Mouse (Mus musculus) lung, embryonic 15.5 days (tissue): ENCODE measurements at regions not wholly inside any gene's neighbourhood (a gene's known extent, or its start where the extent isn't known, plus 50 kb on each side); places are given as distances from the start of the nearest gene placed in this dataset.

ENCODE experiments used
- ATAC-seq: fragments of 200-750 bp; cut with Nextera tagmentation; 2 replicates; pipeline ENCODE4 v1.8.0; 2017; ENCODE audit warnings: moderate number of reproducible peaks, borderline replicate concordance; ENCODE audit not compliant: low FRiP score, low TSS enrichment; ENCODE audit errors: extremely low read depth
- H3K27ac ChIP-seq: fragments of 300-500 bp; sonication (generic); 2 replicates; pipeline ENCODE4 v1.5.1; 2015; ENCODE audit warnings: moderate library complexity, mild to moderate bottlenecking, inconsistent platforms
- H3K27me3 ChIP-seq: fragments of 300-500 bp; sonication (generic); 2 replicates; pipeline ENCODE4 v1.6.1; 2015; ENCODE audit warnings: inconsistent platforms
- H3K36me3 ChIP-seq: fragments of 300-500 bp; sonication (generic); 2 replicates; pipeline ENCODE4 v1.6.1; 2015; ENCODE audit warnings: inconsistent platforms
- H3K4me1 ChIP-seq: fragments of 300-500 bp; sonication (generic); 2 replicates; pipeline ENCODE4 v1.6.1; 2015; ENCODE audit warnings: inconsistent platforms
- H3K4me2 ChIP-seq: fragments of 300-500 bp; sonication (generic); 2 replicates; pipeline ENCODE4 v1.6.1; 2015; ENCODE audit warnings: inconsistent platforms, mild to moderate bottlenecking, moderate library complexity
- H3K4me3 ChIP-seq: fragments of 300-500 bp; sonication (generic); 2 replicates; pipeline ENCODE4 v1.5.1; 2015; ENCODE audit warnings: mild to moderate bottlenecking, inconsistent platforms
- H3K9ac ChIP-seq: fragments of 300-500 bp; sonication (generic); 2 replicates; pipeline ENCODE4 v1.6.1; 2015; ENCODE audit warnings: inconsistent platforms
- H3K9me3 ChIP-seq: fragments of 300-500 bp; sonication (generic); 2 replicates; pipeline ENCODE4 v1.6.1; 2016; ENCODE audit warnings: inconsistent platforms
- WGBS: fragments of 180-500 bp; shearing (Covaris S2); methylation state at CpG from one replicate; pipeline ENCODE4 v1.1.7; 2015; 5-methylcytosine and 5-hydroxymethylcytosine counted together

DNA sequence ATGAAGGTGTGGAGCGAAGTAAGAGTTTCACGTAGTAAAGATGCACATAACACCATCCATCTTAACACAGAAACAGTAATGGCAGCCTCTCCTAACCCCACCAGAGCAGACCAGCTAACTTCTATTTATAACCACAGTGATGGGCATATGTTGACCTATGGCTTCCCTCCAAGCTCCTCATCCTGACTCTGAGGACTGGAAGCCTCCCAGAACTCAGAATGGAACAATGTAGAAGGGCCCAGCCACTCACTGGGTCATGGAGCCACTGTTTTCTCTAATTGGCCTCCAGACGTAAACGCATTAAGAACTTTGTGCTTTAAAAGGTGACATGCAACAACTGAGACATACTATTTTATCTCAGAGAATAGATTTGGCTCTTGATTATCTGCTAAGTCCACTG is 77.0 kb downstream of the Irs2 start:
- ATAC-seq = no peak
- Histone ChIP-seq H3K4me1 (peaks cover 38% of the 10 kb centered on the region), H3K4me2 (no peak overlapping the region), H3K27ac (no peak overlapping the region), H3K9me3 (no peaks in the 10 kb centered on the region), H3K27me3 (peaks cover 63% of the 10 kb centered on the region), H3K9ac (no peak overlapping the region), H3K4me3 (no peak overlapping the region), H3K36me3 (no peaks in the 10 kb centered on the region)
- WGBS = 78% methylated on average over 4 of the region's 4 CpGs

DNA sequence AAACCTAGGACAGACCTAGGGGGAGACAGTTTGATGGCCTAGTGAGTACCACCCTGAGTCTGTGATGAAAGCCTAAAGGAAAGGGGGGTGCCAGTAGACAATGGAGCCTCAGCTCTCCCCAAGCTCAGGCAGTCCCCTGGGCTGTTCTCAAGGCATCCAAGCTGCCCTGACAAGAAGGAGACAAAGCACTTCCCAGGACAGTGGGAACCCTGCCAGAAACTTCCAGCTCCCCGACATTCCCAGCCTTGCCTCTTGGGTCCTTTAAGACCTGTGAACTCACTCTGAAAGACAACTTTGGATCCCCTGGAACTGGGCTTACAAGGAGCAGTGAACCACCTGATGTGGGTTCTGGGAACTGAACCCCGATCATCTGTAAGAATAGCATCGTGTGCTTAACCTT is 79.4 kb downstream of the Irs2 start:
- WGBS = 64% methylated on average over 3 of the region's 3 CpGs
- Histone ChIP-seq H3K36me3 (no peaks in the 10 kb centered on the region), H3K9ac (no peak overlapping the region), H3K27me3 (peaks cover 51% of the 10 kb centered on the region), H3K4me1 (peaks cover 48% of the 10 kb centered on the region), H3K4me3 (no peak overlapping the region), H3K9me3 (no peaks in the 10 kb centered on the region), H3K27ac (peak overlapping the region; percentile 51), H3K4me2 (peak overlapping the region; percentile 34)
- peak; percentile 3; the same call in 1 of the 2 replicates for ATAC-seq

DNA sequence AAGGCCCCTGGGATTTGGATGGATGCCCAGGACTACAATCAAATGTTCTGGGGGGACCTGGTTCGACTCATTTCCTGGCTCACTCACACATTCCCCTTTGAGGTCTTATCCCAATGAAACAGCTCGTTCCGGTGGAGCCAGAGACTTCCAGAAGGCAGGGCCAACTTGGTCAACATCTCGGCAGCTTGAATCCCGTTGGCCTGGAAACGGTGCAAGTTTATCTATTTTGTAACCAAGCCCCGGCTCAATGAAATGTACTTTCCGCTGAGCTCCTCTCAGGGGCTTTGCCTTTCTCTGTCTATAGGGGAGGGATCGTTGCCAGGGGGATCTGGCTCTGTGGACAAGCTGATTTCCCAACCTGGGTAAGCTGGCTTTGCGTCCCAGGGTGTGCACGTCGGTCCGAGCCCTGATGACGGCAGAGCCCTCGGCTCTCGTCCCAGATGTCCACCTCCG is 79.9 kb downstream of the Irs2 start:
- H3K4me1 ChIP-seq = peaks cover 53% of the 10 kb centered on the region

GRCm38 (mm10) chr8:10927187-10927586 is 81.1 kb downstream of the Irs2 start:
- H3K4me1 ChIP-seq = peaks cover 65% of the 10 kb centered on the region
- H3K9me3 ChIP-seq = no peaks in the 10 kb centered on the region
- no peak for ATAC-seq
- no peak overlapping the region for H3K4me3 ChIP-seq
- no peaks in the 10 kb centered on the region for H3K36me3 ChIP-seq
- H3K27ac ChIP-seq = no peak overlapping the region
- H3K27me3 ChIP-seq = peaks cover 52% of the 10 kb centered on the region
- WGBS = 70% methylated on average over 3 of the region's 3 CpGs
- H3K4me2 ChIP-seq = no peak overlapping the region
- H3K9ac ChIP-seq = no peak overlapping the region

More for the DNA sequence above, 79.9 kb downstream of the Irs2 start:
- Histone ChIP-seq H3K27me3 (peaks cover 51% of the 10 kb centered on the region), H3K4me3 (no peak overlapping the region), H3K27ac (peak overlapping the region; percentile 51), H3K9me3 (no peaks in the 10 kb centered on the region), H3K9ac (no peak overlapping the region), H3K36me3 (no peaks in the 10 kb centered on the region), H3K4me2 (peak overlapping the region; percentile 34)
- 20% methylated on average over 17 of the region's 17 CpGs for WGBS
- peak; percentile 58; the same call in 1 of the 2 replicates for ATAC-seq

- no peak overlapping the region for H3K9ac ChIP-seq
Observed at GRCm38 (mm10) chr8:10926518-10926915, 81.7 kb downstream of the Irs2 start.

GRCm38 (mm10) chr8:10925582-10926517 is 82.4 kb downstream of the Irs2 start:
- WGBS = 19% methylated on average over 18 of the region's 18 CpGs
- ATAC-seq = no peak
- H3K4me1 ChIP-seq = peaks cover 76% of the 10 kb centered on the region
- H3K4me2 ChIP-seq = no peak overlapping the region
- no peak overlapping the region for H3K9ac ChIP-seq
- H3K27ac ChIP-seq = peak overlapping the region; percentile 89
- H3K4me3 ChIP-seq = no peak overlapping the region
- peaks cover 45% of the 10 kb centered on the region for H3K27me3 ChIP-seq
- H3K9me3 ChIP-seq = no peaks in the 10 kb centered on the region
- no peaks in the 10 kb centered on the region for H3K36me3 ChIP-seq

More at GRCm38 (mm10) chr8:10926518-10926915, 81.7 kb downstream of the Irs2 start:
- H3K27me3 ChIP-seq = peaks cover 51% of the 10 kb centered on the region
- no peak overlapping the region for H3K4me3 ChIP-seq
- H3K36me3 ChIP-seq = no peaks in the 10 kb centered on the region
- H3K4me1 ChIP-seq = peaks cover 72% of the 10 kb centered on the region
- no peak overlapping the region for H3K4me2 ChIP-seq
- no peak for ATAC-seq
- H3K9me3 ChIP-seq = no peaks in the 10 kb centered on the region
- H3K27ac ChIP-seq = peak overlapping the region; percentile 89

- Histone ChIP-seq H3K4me1 (peaks cover 76% of the 10 kb centered on the region), H3K4me3 (no peak overlapping the region), H3K27me3 (peaks cover 47% of the 10 kb centered on the region), H3K9ac (0 out of 2 replicates have a peak overlapping the region, but pooled peaks have one; percentile 17), H3K36me3 (no peaks in the 10 kb centered on the region), H3K9me3 (no peaks in the 10 kb centered on the region), H3K4me2 (peak overlapping the region; percentile 32), H3K27ac (peak overlapping the region; percentile 89)
- peak; percentile 62 for ATAC-seq
- 4% methylated on average over 20 of the region's 20 CpGs for WGBS
Observed at GRCm38 (mm10) chr8:10924526-10925199, 83.6 kb downstream of the Irs2 start.

DNA sequence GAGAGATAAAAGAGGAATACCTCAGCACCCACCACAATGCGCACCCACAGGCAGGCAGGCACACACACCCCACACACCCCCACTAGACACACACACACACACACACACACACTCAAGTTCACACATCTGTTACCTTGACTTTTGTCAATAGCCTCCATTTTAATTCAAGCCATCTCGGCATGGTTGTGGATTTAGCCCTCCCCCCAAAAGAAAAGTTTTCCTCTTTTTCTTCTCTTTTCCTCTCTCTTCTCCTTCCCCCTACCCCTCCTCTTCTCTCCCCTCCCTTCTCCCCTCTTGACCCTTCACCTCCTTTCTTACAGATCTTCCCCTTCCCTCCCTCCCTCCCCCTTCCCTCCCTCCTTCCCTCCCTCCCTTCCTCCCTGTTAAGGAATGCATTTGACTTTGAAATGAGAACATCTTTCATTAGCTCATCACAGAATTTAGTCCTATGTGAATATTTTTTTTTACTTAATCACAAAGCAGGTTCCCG is 84.2 kb downstream of the Irs2 start:
- H3K27me3 ChIP-seq = peaks cover 44% of the 10 kb centered on the region
- WGBS = 16% methylated on average over 3 of the region's 3 CpGs
- no peaks in the 10 kb centered on the region for H3K9me3 ChIP-seq
- H3K36me3 ChIP-seq = no peaks in the 10 kb centered on the region
- peak overlapping the region; percentile 89 for H3K27ac ChIP-seq
- peak; percentile 2; the same call in 1 of the 2 replicates for ATAC-seq
- peaks cover 76% of the 10 kb centered on the region for H3K4me1 ChIP-seq
- no peak overlapping the region for H3K9ac ChIP-seq
- no peak overlapping the region for H3K4me3 ChIP-seq
- peak overlapping the region; percentile 32; the same call in 1 of the 2 replicates for H3K4me2 ChIP-seq

DNA sequence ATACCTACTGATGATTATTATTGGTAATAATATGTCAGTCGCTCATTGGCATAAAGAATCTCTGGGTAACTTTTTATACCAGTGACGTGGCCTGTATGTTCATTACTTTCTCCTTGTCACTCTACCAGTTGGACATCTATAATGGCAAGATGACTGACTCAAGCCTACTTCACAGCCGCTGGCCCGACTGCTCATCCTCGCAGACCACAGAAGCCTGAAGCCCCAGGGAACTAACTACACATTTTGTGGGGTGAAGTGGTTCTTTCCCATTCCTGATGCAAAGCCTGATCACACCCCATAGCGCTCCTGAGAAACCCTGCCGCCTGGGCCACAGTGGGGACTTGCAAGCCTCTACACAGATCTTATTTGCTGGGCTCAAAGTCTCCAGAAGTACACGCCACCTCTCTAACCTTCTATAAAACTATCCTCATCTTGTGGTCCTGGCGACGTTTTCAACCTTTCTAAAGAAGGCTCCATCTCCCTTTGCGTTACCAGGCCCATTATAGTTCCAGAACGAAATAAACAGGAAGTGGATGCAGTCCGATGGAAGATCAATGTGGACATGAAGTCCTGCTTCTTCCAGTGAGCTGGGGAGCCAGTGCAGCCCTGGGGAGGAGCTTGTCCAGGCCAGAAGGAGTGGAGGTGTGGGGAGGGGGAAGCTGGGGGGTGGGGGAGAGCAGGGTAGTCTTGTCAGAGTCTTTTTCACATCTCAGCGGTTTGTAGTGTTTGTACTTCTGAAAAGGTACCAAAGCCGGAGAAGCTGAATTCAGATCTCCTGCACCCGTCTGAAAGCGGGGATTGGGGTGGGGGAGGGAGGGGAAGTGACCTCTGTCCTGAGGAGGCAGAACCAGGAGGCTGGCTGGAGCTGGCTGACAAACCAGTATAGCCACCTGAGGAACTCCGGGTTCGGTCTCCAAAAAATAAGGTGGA is 84.9 kb downstream of the Irs2 start:
- H3K9me3 ChIP-seq = no peaks in the 10 kb centered on the region
- peaks cover 46% of the 10 kb centered on the region for H3K27me3 ChIP-seq
- peaks cover 69% of the 10 kb centered on the region for H3K4me1 ChIP-seq
- 40% methylated on average over 19 of the region's 19 CpGs for WGBS
- H3K4me3 ChIP-seq = no peak overlapping the region
- H3K36me3 ChIP-seq = no peaks in the 10 kb centered on the region
- no peak overlapping the region; the same call in 1 of the 2 replicates for H3K4me2 ChIP-seq
- ATAC-seq = no peak
- no peak overlapping the region for H3K9ac ChIP-seq
- peak overlapping the region; percentile 89 for H3K27ac ChIP-seq

- Histone ChIP-seq H3K27me3 (peaks cover 44% of the 10 kb centered on the region), H3K4me2 (no peak overlapping the region), H3K27ac (peak overlapping the region; percentile 36; the same call in 1 of the 2 replicates), H3K4me1 (peaks cover 60% of the 10 kb centered on the region), H3K36me3 (no peaks in the 10 kb centered on the region), H3K9ac (no peak overlapping the region), H3K9me3 (no peaks in the 10 kb centered on the region), H3K4me3 (no peak overlapping the region)
- WGBS = 45% methylated on average over 12 of the region's 12 CpGs
- no peak for ATAC-seq
Observed at GRCm38 (mm10) chr8:10922209-10923030, 85.8 kb downstream of the Irs2 start.
